Mouse (Mus musculus) cerebellum, adult 8-10 months (tissue): ENCODE results near the gene Slc36a3.
"Not testable (repeated sequence)": the region's sequence is repeated elsewhere in the genome, so short reads cannot be mapped to it uniquely, and the experiment has no call there.

Source experiments
- DNase-seq: peaks from one replicate; pipeline ENCODE4 v3.0.0; 2022

Gene Slc36a3

GRCm38 (mm10) chr11:55141502-55141901 is 10.0 kb downstream of the Slc36a3 start:
- no peak for DNase-seq

DNA sequence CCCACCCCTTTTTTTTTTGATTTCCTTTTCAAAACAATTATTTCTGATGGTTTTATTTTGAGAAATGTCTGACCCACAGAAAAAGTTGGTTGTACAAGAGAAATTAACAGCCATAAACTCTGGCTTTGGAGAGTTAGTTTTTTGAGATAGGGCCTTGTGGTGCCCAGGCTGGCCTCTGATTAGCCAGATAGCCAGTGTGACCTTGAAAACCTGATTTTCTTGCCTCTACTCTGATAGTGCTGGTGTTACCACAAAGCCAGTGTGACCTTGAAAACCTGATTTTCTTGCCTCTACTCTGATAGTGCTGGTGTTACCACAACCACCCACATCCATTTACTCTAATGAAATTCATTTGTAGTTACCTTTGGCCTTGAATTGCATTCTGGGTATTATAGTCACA is 13.9 kb downstream of the Slc36a3 start:
- DNase-seq: no peak

GRCm38 (mm10) chr11:55136770-55137547 is 14.5 kb downstream of the Slc36a3 start:
- no peak for DNase-seq

GRCm38 (mm10) chr11:55134871-55135270 is 16.6 kb downstream of the Slc36a3 start:
- no peak for DNase-seq

GRCm38 (mm10) chr11:55134407-55134806 is 17.1 kb downstream of the Slc36a3 start:
- DNase-seq: no peak

DNA sequence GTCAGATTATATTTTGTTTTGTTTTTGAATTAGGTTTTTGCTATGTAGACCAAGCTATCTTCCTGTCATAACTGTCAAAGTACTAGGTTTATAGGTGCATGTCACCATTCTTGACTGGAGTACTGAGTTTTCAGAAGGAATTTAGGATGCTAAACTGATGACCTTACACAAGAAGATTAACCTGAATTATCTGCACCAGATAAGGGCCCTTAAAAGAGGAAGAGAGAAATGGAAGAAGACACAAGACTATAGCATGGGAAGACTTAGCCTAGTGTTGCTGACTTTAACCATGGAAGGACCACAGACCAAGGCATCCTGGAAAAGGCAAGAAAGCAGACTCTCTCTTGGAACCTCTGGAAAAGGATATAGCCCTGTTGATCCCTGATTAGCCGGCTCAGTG is 18.3 kb downstream of the Slc36a3 start:
- no peak for DNase-seq

GRCm38 (mm10) chr11:55131946-55132345 is 19.6 kb downstream of the Slc36a3 start:
- DNase-seq: no peak

- no peak for DNase-seq
Observed at GRCm38 (mm10) chr11:55131077-55131742, 20.3 kb downstream of the Slc36a3 start.

GRCm38 (mm10) chr11:55128411-55128810 is 23.1 kb downstream of the Slc36a3 start:
- DNase-seq: no peak

DNA sequence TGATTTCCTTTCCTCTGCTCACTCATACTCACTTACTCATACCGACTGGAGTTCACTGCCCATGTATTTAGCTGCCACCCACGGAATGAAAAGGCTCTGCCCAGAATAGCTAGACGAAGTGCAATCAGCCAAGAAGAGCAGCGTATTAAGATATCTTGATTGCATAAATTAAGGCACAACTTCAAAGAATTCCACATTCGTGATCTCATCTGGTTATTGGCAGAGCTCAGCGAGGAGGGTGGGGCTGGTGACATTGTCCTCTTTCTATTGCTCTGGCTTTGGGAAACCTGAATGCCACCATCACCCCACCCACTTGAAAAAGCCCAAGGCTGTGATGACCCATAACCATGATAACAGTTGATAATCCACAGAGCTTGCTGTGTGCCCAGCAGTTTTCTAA is 23.6 kb downstream of the Slc36a3 start:
- no peak for DNase-seq

DNA sequence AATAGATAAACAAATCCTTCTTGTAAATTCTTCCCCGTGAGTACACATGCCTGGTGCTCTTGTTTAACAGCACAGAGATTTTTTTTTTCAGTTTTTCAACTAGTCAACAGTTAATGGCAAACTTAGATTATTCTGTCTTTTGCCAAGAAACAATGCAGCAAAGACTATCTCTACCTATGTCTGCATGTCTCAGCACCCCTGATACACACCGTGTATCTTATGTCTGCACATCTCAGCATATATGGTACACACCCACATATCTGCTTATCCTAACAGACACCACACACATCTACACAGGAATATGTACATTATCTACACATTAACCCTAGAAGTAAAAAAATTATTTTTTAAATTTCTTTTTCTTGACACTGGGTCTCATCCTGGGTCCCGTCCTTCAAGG is 24.8 kb downstream of the Slc36a3 start:
- no peak for DNase-seq

DNA sequence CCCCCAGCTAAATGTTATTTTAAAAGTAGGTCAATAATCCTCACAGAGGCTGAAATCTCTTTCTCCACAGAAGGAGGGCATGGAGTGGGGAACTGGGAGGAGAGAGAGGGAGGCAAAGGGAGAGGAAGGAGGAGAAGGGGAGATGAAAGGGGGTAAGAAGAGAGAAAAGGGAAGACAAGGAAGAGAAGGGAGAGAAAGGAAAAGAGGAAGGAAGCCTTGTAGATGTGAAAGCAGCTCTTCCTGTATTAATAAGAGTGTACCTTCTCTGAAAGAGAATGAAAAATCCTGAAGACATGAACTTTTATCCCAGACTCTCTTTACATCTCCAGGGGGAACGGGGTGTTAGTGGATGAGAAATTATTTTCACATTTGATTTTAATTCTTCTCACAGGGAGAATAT is 30.1 kb downstream of the Slc36a3 start:
- no peak for DNase-seq

DNA sequence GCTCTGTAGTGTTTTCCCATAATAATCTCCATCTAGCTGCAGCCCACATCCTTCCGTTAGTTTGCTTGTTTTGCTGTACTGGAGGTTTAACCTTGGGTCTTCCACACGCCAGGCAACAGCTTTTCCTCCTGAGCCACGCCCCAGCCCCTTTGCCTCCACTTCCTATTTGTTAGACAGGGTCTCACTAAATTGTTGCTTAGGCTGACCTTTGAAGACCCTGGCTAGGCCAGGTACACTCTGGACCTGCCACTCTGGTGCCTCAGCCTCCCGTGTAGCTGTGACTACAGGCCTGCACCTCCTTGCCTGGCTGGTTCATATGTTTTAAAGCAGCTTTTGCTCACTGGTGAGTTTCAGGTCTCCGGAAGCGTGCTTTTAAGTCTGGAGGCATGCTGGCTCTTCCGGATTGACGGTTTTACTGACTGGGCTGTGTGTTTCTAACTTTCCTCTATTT is 30.7 kb downstream of the Slc36a3 start:
- DNase-seq: no peak

GRCm38 (mm10) chr11:55120279-55120678 is 31.2 kb downstream of the Slc36a3 start:
- no peak for DNase-seq

DNA sequence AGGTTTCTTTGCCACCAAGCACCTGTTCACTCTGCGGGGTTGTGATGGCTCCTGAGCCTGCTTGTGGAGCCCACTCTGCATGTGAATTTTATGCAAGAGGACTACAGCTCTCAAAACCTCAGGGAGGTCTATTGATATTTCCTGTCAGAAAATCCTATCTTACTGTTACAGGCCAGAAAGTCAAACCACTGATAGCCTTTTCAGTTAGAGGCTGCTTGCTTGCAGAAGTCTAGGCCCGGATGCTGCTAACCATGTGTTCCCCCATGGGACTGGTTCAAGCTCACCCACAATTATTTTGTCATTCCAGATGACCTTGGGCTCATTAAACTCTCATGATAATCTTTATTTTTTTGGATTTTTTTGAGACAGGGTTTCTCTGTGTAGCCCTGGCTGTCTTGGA is 34.5 kb downstream of the Slc36a3 start:
- DNase-seq: no peak

GRCm38 (mm10) chr11:55116004-55116403 is 35.5 kb downstream of the Slc36a3 start:
- no peak for DNase-seq

DNA sequence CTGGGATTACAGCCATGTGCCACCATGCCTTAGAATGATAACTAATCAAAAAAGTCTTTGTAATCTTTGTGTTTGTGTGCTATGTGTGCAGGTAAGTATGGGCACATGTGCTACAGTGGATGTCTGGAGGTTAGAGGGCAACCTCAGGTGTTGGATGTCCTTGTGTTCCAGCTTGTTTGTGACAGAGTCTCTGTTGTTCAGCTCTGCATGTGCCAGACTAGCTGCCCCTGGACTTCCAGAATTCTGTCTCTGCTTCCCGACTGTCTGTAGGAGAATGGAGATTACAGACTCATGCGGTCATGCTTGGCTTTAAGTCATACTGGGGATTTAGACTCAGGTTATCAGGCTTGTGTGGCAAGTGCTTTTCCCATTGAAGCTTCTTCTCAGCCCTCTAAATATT is 37.2 kb downstream of the Slc36a3 start:
- no peak for DNase-seq

- not testable (repeated sequence) for DNase-seq
Observed at GRCm38 (mm10) chr11:55113861-55114250, 37.7 kb downstream of the Slc36a3 start.

- no peak for DNase-seq
Observed at GRCm38 (mm10) chr11:55113209-55113860, 38.2 kb downstream of the Slc36a3 start.

DNA sequence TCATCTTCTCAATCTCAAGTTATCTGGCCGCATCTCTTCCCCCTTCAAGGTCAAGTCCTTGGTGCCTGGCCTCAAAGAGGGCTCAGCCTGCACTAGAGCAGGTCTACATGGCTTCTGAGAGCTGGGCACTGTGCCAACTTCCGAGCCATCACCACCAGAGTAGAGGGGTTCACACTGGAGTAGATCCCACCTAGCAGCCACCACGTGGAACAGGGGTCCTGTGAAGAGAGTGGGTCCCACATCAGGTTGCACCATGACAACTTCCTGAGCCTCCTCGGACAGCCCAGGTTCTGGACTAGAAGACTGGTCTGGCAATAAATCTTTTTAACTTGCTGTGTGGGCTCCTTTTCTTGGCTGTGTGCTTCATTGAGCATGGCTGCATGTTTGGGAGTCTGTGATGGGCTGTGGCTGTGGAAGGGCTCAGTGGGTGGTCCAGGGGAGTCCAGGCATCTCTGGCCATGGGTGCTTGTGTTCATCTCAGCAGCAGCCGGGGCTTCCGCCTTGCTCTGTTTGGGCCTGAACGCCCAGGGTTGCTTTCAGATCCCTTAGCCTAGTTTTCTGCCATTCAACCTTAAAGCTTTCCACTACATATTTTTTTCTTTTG is 40.8 kb downstream of the Slc36a3 start:
- no peak for DNase-seq

DNA sequence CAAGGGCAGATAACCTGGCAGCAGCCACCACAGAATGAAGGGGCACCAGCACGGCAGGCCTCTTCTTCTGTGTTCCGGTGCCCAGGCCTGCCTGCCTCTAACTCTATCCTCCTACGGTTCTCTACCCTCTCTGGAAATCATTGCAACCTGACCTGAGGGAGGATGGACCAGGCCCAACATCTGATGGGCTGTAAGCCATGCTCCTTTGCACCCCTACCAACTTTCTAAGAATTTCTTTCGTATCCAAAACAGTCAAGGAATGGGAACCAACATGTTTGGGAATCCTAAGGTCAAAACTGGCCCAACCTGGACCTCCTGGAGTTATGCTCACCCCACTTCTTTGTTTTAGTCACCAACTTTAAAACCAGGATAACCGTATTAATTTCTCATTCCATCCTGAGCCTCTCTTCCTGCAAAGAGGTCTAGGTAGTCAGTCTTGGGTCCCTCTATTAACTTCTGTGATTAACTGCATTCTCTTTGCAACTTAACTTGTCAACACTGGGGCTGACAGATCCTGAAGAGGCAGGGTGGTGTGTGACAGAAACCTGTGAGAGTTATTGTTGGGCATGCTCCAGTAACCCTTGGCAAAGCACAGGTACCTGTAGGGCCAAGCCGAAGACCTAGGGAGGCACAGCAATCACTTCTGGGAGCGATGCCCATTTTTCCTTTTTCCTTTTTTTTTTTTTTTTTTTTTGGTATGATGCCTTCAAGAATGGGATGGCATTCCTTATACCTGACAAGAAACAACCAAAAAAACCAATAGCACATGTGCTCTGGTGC is 41.8 kb downstream of the Slc36a3 start:
- DNase-seq: no peak

- no peak for DNase-seq
Observed at GRCm38 (mm10) chr11:55106636-55107035, 44.9 kb downstream of the Slc36a3 start.

DNA sequence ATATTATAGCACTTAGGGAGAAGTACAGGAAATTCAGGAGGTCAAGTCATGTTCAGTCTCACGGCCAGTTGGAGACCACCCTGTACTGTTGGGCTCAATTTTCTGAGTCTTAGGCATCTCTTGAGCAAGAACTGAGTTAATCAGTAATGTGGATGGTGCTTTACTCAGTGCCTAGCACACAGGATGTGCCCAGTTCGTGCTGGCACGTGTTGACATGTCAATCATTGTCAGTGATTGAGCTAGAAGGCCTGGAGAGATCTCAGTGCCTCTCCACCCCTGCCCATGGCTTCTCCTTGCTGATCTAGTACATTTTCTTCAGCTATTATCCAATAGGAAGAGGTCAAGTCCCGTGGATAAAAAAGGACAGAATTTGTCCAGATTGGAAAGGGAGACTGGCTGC is 46.1 kb downstream of the Slc36a3 start:
- DNase-seq: no peak
